Mouse (Mus musculus) liver, adult 2 months (tissue): ENCODE data around the gene Ptprs. TPM values are rescaled to one million over a fixed set of nuclear protein-coding genes. Genes with fewer than 3 reads are reported as not detected.

Experiments
- DNase-seq: peaks from one replicate; pipeline ENCODE4 v3.0.0-alpha.2; 2011; ENCODE audit warnings: low read depth, low spot score; ENCODE audit errors: extremely low read depth
- H3K27ac ChIP-seq: fragments of 200-500 bp; replicated peaks from 2 replicates; pipeline ENCODE4 v1.5.1; 2012; ENCODE audit warnings: low read depth, mild to moderate bottlenecking, control low read depth, inconsistent platforms, low read length; ENCODE audit not compliant: insufficient read depth
- H3K27me3 ChIP-seq: fragments of 200-500 bp; 2 replicates; pipeline ENCODE4 v1.6.1; 2012; ENCODE audit warnings: mild to moderate bottlenecking, moderate library complexity, low read length, inconsistent platforms; ENCODE audit not compliant: control insufficient read depth, insufficient read depth
- H3K36me3 ChIP-seq: fragments of 200-500 bp; 2 replicates; pipeline ENCODE4 v1.6.1; 2012; ENCODE audit warnings: low read length, inconsistent platforms; ENCODE audit not compliant: control insufficient read depth, insufficient read depth
- H3K4me1 ChIP-seq: fragments of 200-500 bp; 2 replicates; pipeline ENCODE4 v1.6.1; 2011; ENCODE audit warnings: low read length; ENCODE audit not compliant: control insufficient read depth, insufficient read depth
- H3K4me3 ChIP-seq: fragments of 200-500 bp; 2 replicates; pipeline ENCODE4 v1.5.1; 2011; ENCODE audit warnings: low read depth, mild to moderate bottlenecking, control low read depth, low read length, moderate library complexity; ENCODE audit not compliant: insufficient read depth
- H3K79me2 ChIP-seq: fragments of 200-500 bp; 2 replicates; pipeline ENCODE4 v1.6.1; 2012; ENCODE audit warnings: inconsistent platforms, mild to moderate bottlenecking, low read length, moderate library complexity; ENCODE audit not compliant: control insufficient read depth, insufficient read depth
- H3K9ac ChIP-seq: fragments of 200-500 bp; 2 replicates; pipeline ENCODE4 v1.6.1; 2012; ENCODE audit warnings: low read depth, mild to moderate bottlenecking, control low read depth, inconsistent platforms, low read length
- CTCF ChIP-seq: fragments of 200-500 bp; IDR thresholded peaks from 2 replicates; pipeline ENCODE4 v1.5.1; 2011; ENCODE audit warnings: low read depth, low read length, control low read depth
- POLR2A ChIP-seq: fragments of 200-500 bp; IDR thresholded peaks from 2 replicates; pipeline ENCODE4 v1.6.1; 2011; ENCODE audit warnings: low read length, control low read depth; ENCODE audit not compliant: insufficient read depth; ENCODE audit errors: extremely low read depth
- WGBS: fragments of 180-500 bp; shearing (Covaris S2); methylation state at CpG from one replicate; pipeline ENCODE4 v1.1.7; 2018; 5-methylcytosine and 5-hydroxymethylcytosine counted together
- polyA plus RNA-seq: library from polyadenylated mRNA; depleted of rRNA; stranded (reverse); fragments of >200 nt; gene quantifications from 2 replicates; pipeline ENCODE4 v1.2.3, GENCODE M21; 2012
- total RNA-seq: library from RNA; depleted of rRNA; stranded (reverse); fragments of >200 nt; gene quantifications from 2 replicates; pipeline ENCODE4 v1.2.3, GENCODE M21; 2014

Gene Ptprs
- total and polyA plus RNA-seq, 2 experiments = 4.4 to 10.2 TPM

GRCm38 (mm10) chr17:56409759-56410158 is 66.5 kb downstream of the Ptprs start:
- Histone ChIP-seq H3K27me3 (no peaks in the 10 kb centered on the region), H3K4me3 (no peak overlapping the region), H3K4me1 (peaks cover 19% of the 10 kb centered on the region), H3K27ac (no peak overlapping the region), H3K9ac (no peak overlapping the region), H3K79me2 (no peaks in the 10 kb centered on the region), H3K36me3 (no peaks in the 10 kb centered on the region)
- TF ChIP-seq CTCF (no peak), POLR2A (no peak)
- 71% methylated on average over 8 of the region's 8 CpGs for WGBS
- DNase-seq = no peak

GRCm38 (mm10) chr17:56408965-56409625 is 67.2 kb downstream of the Ptprs start:
- no peaks in the 10 kb centered on the region for H3K36me3 ChIP-seq
- DNase-seq = peak; percentile 24
- 54% methylated on average over 13 of the region's 13 CpGs for WGBS

GRCm38 (mm10) chr17:56407379-56407778 is 68.9 kb downstream of the Ptprs start:
- WGBS = 64% methylated on average over 8 of the region's 8 CpGs
- Histone ChIP-seq H3K27ac (no peak overlapping the region), H3K36me3 (no peaks in the 10 kb centered on the region), H3K4me3 (no peak overlapping the region), H3K9ac (no peak overlapping the region), H3K79me2 (no peaks in the 10 kb centered on the region), H3K27me3 (no peaks in the 10 kb centered on the region), H3K4me1 (peaks cover 19% of the 10 kb centered on the region)
- TF ChIP-seq POLR2A (no peak), CTCF (no peak)
- no peak for DNase-seq

More at GRCm38 (mm10) chr17:56408965-56409625, 67.2 kb downstream of the Ptprs start:
- Histone ChIP-seq H3K4me1 (peaks cover 19% of the 10 kb centered on the region), H3K27ac (no peak overlapping the region), H3K4me3 (no peak overlapping the region), H3K27me3 (no peaks in the 10 kb centered on the region), H3K79me2 (no peaks in the 10 kb centered on the region), H3K9ac (no peak overlapping the region)
- TF ChIP-seq CTCF (no peak), POLR2A (no peak)

- Histone ChIP-seq H3K27me3 (no peaks in the 10 kb centered on the region), H3K4me3 (no peak overlapping the region), H3K4me1 (peaks cover 19% of the 10 kb centered on the region), H3K27ac (no peak overlapping the region), H3K36me3 (no peaks in the 10 kb centered on the region), H3K9ac (no peak overlapping the region), H3K79me2 (no peaks in the 10 kb centered on the region)
- WGBS = 89% methylated on average over 4 of the region's 4 CpGs
- no peak for DNase-seq
- TF ChIP-seq POLR2A (no peak), CTCF (no peak)
Observed at GRCm38 (mm10) chr17:56406878-56407277, 69.4 kb downstream of the Ptprs start.

GRCm38 (mm10) chr17:56405856-56406840 is 70.1 kb downstream of the Ptprs start:
- no peak for TF ChIP-seq CTCF
- TF ChIP-seq POLR2A = no peak
- DNase-seq = peak; percentile 74
- H3K27me3 ChIP-seq = no peaks in the 10 kb centered on the region
- H3K36me3 ChIP-seq = no peaks in the 10 kb centered on the region
- H3K4me1 ChIP-seq = peaks cover 19% of the 10 kb centered on the region
- no peaks in the 10 kb centered on the region for H3K79me2 ChIP-seq
- H3K4me3 ChIP-seq = no peak overlapping the region
- WGBS = 65% methylated on average over 14 of the region's 14 CpGs
- no peak overlapping the region for H3K9ac ChIP-seq
- H3K27ac ChIP-seq = peak overlapping the region; percentile 67
